Mouse (Mus musculus): Measurements from ENCODE around the gene Pdzd2. TPM values are rescaled to one million over a fixed set of nuclear protein-coding genes. Genes with fewer than 3 reads are reported as not detected.

Pdzd2 gene
- polyA plus RNA-seq, 1 experiment from 2014 or later, result 4.9 TPM

GRCm38 (mm10) chr15:12757757-12758156, 18.0 kb upstream of the Pdzd2 start:
- DNase-seq (ENCODE audit: low spot score), result no peak
- no peaks in the 10 kb centered on the region for H3K9me3 ChIP-seq
- H3K4me1 ChIP-seq (replicated peaks), result peaks cover 9% of the 10 kb centered on the region
- H3K27ac ChIP-seq, result no peak overlapping the region
- 94% methylated on average over 1 of the region's 1 CpGs for WGBS
- no peaks in the 10 kb centered on the region for H3K36me3 ChIP-seq
- H3K27me3 ChIP-seq (ENCODE audit: insufficient read depth, poor library complexity, severe bottlenecking), result no peaks in the 10 kb centered on the region
- H3K4me3 ChIP-seq, result no peak overlapping the region

DNA sequence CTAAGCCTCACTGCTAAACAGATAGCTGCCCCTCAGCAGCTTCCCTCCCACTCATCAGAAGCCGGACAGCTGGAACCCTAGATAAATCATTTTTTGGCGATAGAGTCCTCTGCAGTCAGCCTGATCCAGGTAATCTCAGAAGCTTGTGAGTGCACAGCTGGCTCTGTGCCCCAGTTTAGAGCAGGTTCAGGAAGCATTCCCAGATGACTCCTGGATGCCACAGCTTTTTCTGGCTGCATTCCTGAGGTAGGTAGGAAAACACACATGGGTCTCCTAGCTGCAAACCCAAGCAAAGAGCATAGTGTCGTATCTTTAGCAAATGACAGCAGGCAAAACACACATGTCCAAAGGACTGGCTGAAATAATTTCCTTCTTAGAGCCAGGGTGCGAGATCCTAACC, 13.5 kb upstream of the Pdzd2 start:
- Histone ChIP-seq H3K4me3 (no peak overlapping the region), H3K27me3 (ENCODE audit: insufficient read depth, poor library complexity, severe bottlenecking) (no peaks in the 10 kb centered on the region), H3K27ac (no peak overlapping the region), H3K36me3 (no peaks in the 10 kb centered on the region), H3K4me1 (replicated peaks) (no peaks in the 10 kb centered on the region), H3K9me3 (no peaks in the 10 kb centered on the region)
- DNase-seq (ENCODE audit: low spot score), result no peak
- 81% methylated on average over 4 of the region's 4 CpGs for WGBS

DNA sequence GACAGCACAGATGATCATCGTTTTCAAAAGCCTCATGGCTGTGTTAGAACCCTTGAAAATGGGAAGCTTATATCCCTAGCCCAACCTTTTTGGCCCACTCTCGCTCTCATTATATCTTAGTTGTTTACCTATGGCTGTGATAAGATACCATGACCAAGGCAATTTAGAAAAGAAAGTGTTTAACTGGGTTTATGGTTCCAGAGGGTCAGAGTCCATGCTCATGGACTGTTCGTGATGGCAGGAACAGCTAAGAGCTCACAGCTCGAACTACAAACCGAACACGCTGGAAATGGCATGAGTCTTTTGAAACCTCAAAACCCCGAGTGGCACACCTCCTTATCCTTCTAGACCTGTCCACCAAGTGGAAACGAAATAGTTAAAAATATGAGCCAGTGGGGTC, 11.2 kb upstream of the Pdzd2 start:
- Histone ChIP-seq H3K27ac (no peak overlapping the region), H3K27me3 (ENCODE audit: insufficient read depth, poor library complexity, severe bottlenecking) (no peaks in the 10 kb centered on the region), H3K4me3 (no peak overlapping the region), H3K36me3 (no peaks in the 10 kb centered on the region), H3K9me3 (peaks cover 6% of the 10 kb centered on the region; the same call in 1 of the 2 replicates), H3K4me1 (replicated peaks) (no peaks in the 10 kb centered on the region)
- DNase-seq (ENCODE audit: low spot score), result no peak
- 92% methylated on average over 8 of the region's 8 CpGs for WGBS

- Histone ChIP-seq H3K36me3 (no peaks in the 10 kb centered on the region), H3K9me3 (peaks cover 6% of the 10 kb centered on the region; the same call in 1 of the 2 replicates), H3K27ac (no peak overlapping the region), H3K4me3 (no peak overlapping the region), H3K27me3 (ENCODE audit: insufficient read depth, poor library complexity, severe bottlenecking) (no peaks in the 10 kb centered on the region), H3K4me1 (replicated peaks) (no peaks in the 10 kb centered on the region)
- 84% methylated on average over 11 of the region's 11 CpGs for WGBS
- DNase-seq (ENCODE audit: low spot score), result no peak
Observed at GRCm38 (mm10) chr15:12749549-12750301, 10.0 kb upstream of the Pdzd2 start.

GRCm38 (mm10) chr15:12742117-12742906, 2.6 kb upstream of the Pdzd2 start:
- Histone ChIP-seq H3K4me3 (no peak overlapping the region), H3K27ac (no peak overlapping the region), H3K36me3 (no peaks in the 10 kb centered on the region), H3K4me1 (replicated peaks) (peaks cover 18% of the 10 kb centered on the region), H3K9me3 (peaks cover 6% of the 10 kb centered on the region; the same call in 1 of the 2 replicates), H3K27me3 (ENCODE audit: insufficient read depth, poor library complexity, severe bottlenecking) (peaks cover 43% of the 10 kb centered on the region)
- DNase-seq (ENCODE audit: low spot score), result no peak
- 92% methylated on average over 6 of the region's 6 CpGs for WGBS

GRCm38 (mm10) chr15:12738301-12739093, 1.2 kb downstream of the Pdzd2 start:
- Histone ChIP-seq H3K27me3 (ENCODE audit: insufficient read depth, poor library complexity, severe bottlenecking) (peaks cover 52% of the 10 kb centered on the region), H3K9me3 (no peaks in the 10 kb centered on the region), H3K4me3 (peak overlapping the region; percentile 63), H3K4me1 (replicated peaks) (peaks cover 22% of the 10 kb centered on the region), H3K27ac (no peak overlapping the region), H3K36me3 (no peaks in the 10 kb centered on the region)
- DNase-seq (ENCODE audit: low spot score), result no peak
- 45% methylated on average over 10 of the region's 10 CpGs for WGBS

- 47% methylated on average over 2 of the region's 2 CpGs for WGBS
- no peak overlapping the region for H3K27ac ChIP-seq
- no peak for DNase-seq (ENCODE audit: low spot score)
Observed at GRCm38 (mm10) chr15:12735208-12735607, 4.5 kb downstream of the Pdzd2 start.

DNA sequence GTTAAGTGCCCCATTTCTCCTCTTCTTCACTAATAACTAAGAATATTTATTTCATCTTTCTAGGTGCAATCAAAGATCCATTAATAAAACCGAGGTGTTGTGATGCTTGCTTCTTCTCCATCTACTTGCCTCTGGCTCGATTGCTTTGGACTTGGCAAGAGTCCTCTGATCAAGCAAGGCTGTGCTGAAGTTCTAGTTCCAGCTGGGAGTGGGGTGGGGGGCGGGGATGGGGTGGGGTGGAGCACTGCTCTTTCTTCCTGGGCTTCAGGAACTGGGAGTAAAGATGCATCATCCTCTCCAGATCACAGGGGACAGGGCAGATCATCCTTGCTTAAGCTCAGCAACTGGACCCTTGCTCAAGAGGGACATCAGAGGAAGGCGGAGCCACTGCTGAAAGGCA, 5.5 kb downstream of the Pdzd2 start:
- no peak for DNase-seq (ENCODE audit: low spot score)

More at GRCm38 (mm10) chr15:12735208-12735607, 4.5 kb downstream of the Pdzd2 start:
- no peaks in the 10 kb centered on the region for H3K36me3 ChIP-seq
- no peak overlapping the region for H3K4me3 ChIP-seq
- H3K27me3 ChIP-seq (ENCODE audit: insufficient read depth, poor library complexity, severe bottlenecking), result peaks cover 31% of the 10 kb centered on the region
- H3K9me3 ChIP-seq, result no peaks in the 10 kb centered on the region
- H3K4me1 ChIP-seq (replicated peaks), result peaks cover 19% of the 10 kb centered on the region

GRCm38 (mm10) chr15:12732613-12733012, 7.1 kb downstream of the Pdzd2 start:
- Histone ChIP-seq H3K9me3 (no peaks in the 10 kb centered on the region), H3K4me1 (replicated peaks) (0 out of 2 replicates have a peak, but pooled peaks cover 4% of the 10 kb centered on the region), H3K27ac (no peak overlapping the region), H3K27me3 (ENCODE audit: insufficient read depth, poor library complexity, severe bottlenecking) (peaks cover 12% of the 10 kb centered on the region), H3K36me3 (no peaks in the 10 kb centered on the region), H3K4me3 (no peak overlapping the region)
- DNase-seq (ENCODE audit: low spot score), result no peak
- 87% methylated on average over 11 of the region's 11 CpGs for WGBS

More for the DNA sequence above, 5.5 kb downstream of the Pdzd2 start:
- Histone ChIP-seq H3K9me3 (no peaks in the 10 kb centered on the region), H3K4me1 (replicated peaks) (peaks cover 13% of the 10 kb centered on the region), H3K36me3 (no peaks in the 10 kb centered on the region), H3K27me3 (ENCODE audit: insufficient read depth, poor library complexity, severe bottlenecking) (peaks cover 28% of the 10 kb centered on the region), H3K27ac (no peak overlapping the region), H3K4me3 (no peak overlapping the region)
- WGBS, result 69% methylated on average over 4 of the region's 4 CpGs

DNA sequence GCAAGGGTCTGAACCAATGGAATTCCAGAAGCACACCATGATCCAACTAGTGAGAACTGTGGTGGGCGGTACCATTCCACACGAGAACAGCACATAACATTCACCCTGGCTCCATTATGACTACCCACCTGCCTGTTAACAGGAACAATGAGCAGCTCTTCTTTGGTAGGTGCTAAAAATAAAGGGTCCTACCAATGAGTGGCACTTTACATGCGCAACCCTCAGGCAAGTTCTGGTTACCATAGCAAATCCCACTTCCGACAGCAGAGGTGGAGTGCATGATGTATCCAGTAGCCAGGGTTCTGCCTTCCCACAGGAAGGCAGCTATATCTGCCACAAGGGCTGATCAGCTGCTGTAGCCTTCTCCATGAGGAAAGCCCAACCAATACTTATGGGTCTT, 11.3 kb downstream of the Pdzd2 start:
- no peaks in the 10 kb centered on the region for H3K27me3 ChIP-seq (ENCODE audit: insufficient read depth, poor library complexity, severe bottlenecking)
- H3K36me3 ChIP-seq, result no peaks in the 10 kb centered on the region
- no peak for DNase-seq (ENCODE audit: low spot score)
- no peak overlapping the region for H3K27ac ChIP-seq
- 87% methylated on average over 4 of the region's 4 CpGs for WGBS
- H3K9me3 ChIP-seq, result no peaks in the 10 kb centered on the region
- H3K4me3 ChIP-seq, result no peak overlapping the region
- no peaks in the 10 kb centered on the region for H3K4me1 ChIP-seq (replicated peaks)

GRCm38 (mm10) chr15:12725256-12725655, 14.5 kb downstream of the Pdzd2 start:
- H3K4me1 ChIP-seq (replicated peaks), result no peaks in the 10 kb centered on the region
- H3K9me3 ChIP-seq, result no peaks in the 10 kb centered on the region
- H3K4me3 ChIP-seq, result no peak overlapping the region
- H3K27ac ChIP-seq, result no peak overlapping the region
- no peaks in the 10 kb centered on the region for H3K27me3 ChIP-seq (ENCODE audit: insufficient read depth, poor library complexity, severe bottlenecking)
- no peak for DNase-seq (ENCODE audit: low spot score)
- H3K36me3 ChIP-seq, result no peaks in the 10 kb centered on the region
- WGBS, result 80% methylated on average over 5 of the region's 5 CpGs

DNA sequence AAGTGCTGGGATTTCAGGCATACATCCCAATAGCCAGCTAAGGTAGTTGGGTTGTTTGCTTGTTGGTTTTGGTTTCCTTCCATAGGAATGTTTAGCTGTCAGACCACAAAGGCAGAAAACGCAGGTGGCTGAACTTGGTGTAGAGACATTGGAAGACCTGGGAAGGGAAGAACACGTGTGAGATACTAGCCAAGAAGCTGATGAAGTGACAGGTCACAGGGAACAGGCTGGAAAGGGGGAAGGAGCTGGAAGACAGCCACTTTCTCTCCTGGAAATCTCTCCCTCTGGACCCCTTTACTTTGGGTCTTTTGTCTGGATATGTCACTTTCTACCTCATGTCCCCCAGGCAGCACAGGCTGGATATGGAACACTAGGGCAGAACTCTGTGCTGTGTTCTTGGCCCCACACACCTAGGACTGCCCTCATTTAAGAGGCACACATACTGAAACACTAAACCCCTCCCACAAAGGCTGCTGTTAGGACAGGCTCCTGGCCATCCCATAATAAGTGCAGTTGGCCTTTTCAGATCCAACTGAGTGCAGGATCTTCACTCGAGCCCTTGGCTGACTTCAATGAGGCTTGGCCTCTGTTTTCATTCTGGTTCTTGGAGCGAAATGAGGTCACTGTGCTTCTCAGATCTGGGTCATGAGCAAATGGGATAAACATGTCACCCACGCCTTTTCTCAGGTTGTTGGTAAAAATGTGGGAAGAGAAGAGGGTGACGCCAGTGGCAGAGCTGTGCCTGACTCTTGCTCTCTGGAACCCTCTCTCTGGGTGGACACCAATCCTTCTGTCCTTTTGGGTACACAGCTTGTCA, 17.8 kb downstream of the Pdzd2 start:
- WGBS, result 83% methylated on average over 6 of the region's 6 CpGs
- no peak overlapping the region for H3K27ac ChIP-seq
- H3K9me3 ChIP-seq, result no peaks in the 10 kb centered on the region
- H3K27me3 ChIP-seq (ENCODE audit: insufficient read depth, poor library complexity, severe bottlenecking), result no peaks in the 10 kb centered on the region
- H3K36me3 ChIP-seq, result no peaks in the 10 kb centered on the region
- no peaks in the 10 kb centered on the region for H3K4me1 ChIP-seq (replicated peaks)
- no peak for DNase-seq (ENCODE audit: low spot score)
- H3K4me3 ChIP-seq, result no peak overlapping the region
